Mouse (Mus musculus) stomach, postnatal 0 days (tissue): ENCODE data around the gene Rbm3.

Experiments used
- CTCF ChIP-seq: IDR thresholded peaks from 2 replicates; pipeline ENCODE4 v1.5.1; 2016; ENCODE audit warnings: antibody characterized with exemption, low read depth, mild to moderate bottlenecking, moderate library complexity
- EP300 ChIP-seq: optimal IDR thresholded peaks from 2 replicates; pipeline ENCODE3; 2016; ENCODE audit warnings: antibody characterized with exemption

- TF ChIP-seq CTCF (no peak), EP300 (no peak)
Measured at GRCm38 (mm10) chrX:8175169-8175503, 29.5 kb upstream of the Rbm3 start.
